Mouse (Mus musculus) granulocyte monocyte progenitor cell, adult 5-6 weeks (primary cell): Measurements from ENCODE around the gene Abr. TPM values are rescaled to one million over a fixed set of nuclear protein-coding genes. Genes with fewer than 3 reads are reported as not detected.

Experiments used
- ATAC-seq: replicated peaks from 2 replicates; pipeline ENCODE4 v1.8.0; 2016; ENCODE audit warnings: mild to moderate bottlenecking, moderate TSS enrichment, inconsistent platforms; ENCODE audit not compliant: poor library complexity, severe bottlenecking
- total RNA-seq, 2 experiments: library from RNA; stranded (forward) in 1 of 2; stranded (reverse) in 1 of 2; fragments of 200-712, 200-1000 nt in 1 of 2; fragments of >200 nt in 1 of 2; fragmentation: Nextera tagmentation in 1 of 2; gene quantifications; 2 replicates each; pipeline ENCODE4 v1.2.3; 2014 to 2017

Gene Abr
- total RNA-seq, 2 experiments from 2014 or later: 53.0 to 54.3 TPM

DNA sequence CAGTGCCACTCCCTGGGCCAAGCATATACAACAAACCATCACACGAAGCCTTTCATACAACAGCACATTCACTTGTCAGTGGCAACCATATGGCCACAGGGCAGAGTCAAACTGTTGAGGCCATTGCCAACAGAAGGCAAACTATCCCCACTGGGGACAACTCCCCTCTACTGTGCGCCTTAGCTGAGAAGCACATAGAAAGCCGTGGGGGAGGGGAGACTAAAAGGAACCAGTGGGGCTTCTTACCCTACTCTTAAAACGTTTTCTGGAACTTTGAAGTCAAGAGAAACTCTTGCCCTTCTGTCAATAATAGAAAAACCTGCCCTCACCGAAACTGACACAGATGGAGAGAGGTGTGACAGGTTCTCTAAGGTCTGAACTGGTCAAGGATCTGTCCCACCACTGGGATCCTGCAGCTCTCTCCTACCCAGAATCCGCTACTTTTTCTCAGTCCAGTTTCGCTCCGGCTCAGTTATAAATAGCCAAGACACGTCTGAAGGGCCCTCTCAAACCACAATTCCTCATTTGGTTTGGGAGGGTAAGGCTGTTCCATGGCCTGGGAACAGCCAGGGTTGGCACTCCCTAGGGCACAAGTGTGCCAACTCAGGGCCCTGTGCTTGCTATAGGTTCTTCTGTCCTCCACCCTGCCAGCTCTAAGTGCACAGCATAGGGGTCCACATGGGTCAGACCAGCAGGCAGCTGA, 124.9 kb downstream of the Abr start:
- ATAC-seq: no peak

GRCm38 (mm10) chr11:76496086-76496771, 125.9 kb downstream of the Abr start:
- peak; percentile 18 for ATAC-seq

DNA sequence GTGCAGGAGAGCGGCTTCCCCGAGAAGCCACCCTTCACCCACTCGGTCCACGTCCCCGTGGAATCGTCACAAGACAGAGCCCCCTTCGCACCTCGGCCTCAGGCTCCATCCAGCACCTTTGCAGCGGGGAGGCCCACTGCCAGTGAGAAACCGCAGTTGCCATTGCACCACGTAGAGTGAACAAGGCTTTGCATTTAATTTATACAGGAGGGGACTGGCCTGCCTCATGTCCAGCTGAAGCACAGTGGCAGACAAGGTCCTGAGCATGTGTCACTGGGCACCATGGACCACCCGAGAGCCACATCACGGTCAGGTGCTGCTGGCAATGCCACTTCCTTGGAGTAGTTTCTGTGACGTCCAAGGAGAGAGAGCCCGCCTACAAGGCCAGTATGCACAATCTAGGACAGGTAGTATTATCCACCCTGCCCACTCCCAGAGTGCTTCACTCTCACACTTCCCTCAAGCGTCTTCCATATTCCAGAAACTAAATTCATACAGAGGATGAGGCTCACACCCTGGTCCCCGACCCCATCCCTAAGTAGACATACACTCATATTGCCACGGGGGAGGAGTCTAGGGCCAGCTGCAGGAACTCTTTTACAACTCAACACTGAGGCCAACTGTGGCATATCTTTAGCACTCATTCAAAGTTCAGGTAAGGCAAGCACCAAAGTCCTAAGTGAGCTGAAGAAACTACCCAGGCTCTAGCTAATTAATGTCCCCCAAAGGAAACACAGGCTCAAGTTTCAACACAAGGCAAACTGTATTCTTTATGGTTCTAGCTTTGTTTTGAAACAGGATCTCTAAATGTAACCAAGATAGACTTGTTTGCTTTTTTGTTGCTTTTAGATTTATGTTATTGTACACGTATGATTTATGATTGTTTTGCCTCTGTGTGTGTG, 126.7 kb downstream of the Abr start:
- peak; percentile 17 for ATAC-seq

GRCm38 (mm10) chr11:76494360-76495126, 127.6 kb downstream of the Abr start:
- peak; percentile 54 for ATAC-seq

DNA sequence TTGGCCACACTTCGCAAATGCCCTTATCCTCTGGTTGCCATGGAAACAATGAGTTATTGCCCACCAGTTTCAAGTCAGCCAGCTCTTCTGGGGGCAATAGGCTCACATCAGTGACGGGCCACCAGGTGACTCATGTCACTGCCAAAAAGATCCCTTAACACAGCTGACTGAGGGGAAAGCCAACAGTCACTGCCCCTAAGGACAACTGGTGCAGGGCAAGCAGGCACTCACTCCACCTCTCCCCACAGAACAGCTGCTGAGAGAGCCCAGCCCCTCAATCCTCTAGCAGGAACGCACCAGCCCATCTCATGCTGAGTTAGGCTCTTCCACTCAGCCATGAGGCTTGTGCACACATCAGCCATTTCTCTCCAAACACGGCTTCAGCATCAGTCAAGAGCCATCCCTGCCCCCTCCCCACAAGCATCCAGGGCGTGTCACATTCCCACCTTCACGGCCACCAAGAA, 128.3 kb downstream of the Abr start:
- ATAC-seq: 0 out of 2 replicates have a peak, but pooled peaks have one; percentile 4

DNA sequence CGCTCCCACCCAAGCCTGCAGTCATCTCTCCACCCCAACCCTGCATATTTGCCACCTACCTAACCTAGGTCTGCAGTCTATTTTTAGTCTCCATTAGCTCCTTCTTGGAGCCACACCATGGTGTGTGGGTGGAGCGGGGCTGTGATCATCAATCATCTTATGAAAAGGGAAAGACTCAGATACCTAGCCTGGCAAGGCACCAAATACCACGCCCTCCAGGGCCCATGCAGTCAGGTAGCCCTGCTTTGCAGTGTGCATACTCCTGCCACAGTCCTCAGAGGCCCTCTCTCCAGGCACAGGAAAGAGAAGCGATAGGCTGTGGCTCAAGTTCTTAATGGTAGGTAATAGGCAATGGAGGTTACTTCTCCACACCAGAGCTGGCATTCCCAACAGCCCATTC, 128.9 kb downstream of the Abr start:
- no peak for ATAC-seq

GRCm38 (mm10) chr11:76491817-76492216, 130.3 kb downstream of the Abr start:
- ATAC-seq: no peak

- ATAC-seq: no peak
Measured at GRCm38 (mm10) chr11:76489407-76489806, 132.7 kb downstream of the Abr start.

DNA sequence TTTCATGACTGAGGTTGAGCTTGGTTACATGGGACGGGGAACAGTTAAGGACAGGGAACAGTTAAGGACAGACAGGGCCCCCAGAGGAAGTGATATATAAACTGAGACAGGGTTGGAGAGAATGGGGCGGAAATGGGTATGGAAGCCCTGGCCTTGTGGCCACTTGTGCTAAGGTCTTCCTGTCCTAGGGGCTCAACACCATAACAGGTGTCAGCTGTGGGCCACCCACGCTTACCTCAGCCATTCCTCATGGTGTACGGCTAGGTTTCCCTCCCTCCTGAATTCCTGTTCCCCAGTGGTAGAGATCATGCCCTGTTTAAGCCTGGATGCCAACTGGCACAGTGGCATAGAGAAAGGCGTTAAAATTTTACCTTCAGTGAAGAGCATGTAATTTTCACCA, 135.1 kb downstream of the Abr start:
- no peak for ATAC-seq

DNA sequence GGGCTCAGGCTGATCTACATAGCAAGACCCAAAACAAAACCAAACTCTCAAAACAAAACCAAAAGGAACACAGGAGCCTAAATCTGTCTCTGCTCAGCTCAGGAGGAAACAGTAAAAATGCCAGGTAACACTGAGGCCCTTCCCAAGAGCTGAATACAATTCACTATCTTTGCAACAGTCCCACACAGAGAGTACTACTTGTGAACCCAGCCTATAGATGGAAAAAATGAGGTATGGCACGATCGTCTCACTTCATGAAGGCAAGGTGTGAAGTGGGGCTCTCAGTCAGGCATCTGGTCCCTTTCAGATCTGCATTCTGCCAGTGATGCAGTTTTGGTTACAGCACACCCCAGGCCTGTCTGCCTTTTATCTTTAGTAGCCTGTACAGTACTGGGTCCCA, 138.1 kb downstream of the Abr start:
- no peak for ATAC-seq

DNA sequence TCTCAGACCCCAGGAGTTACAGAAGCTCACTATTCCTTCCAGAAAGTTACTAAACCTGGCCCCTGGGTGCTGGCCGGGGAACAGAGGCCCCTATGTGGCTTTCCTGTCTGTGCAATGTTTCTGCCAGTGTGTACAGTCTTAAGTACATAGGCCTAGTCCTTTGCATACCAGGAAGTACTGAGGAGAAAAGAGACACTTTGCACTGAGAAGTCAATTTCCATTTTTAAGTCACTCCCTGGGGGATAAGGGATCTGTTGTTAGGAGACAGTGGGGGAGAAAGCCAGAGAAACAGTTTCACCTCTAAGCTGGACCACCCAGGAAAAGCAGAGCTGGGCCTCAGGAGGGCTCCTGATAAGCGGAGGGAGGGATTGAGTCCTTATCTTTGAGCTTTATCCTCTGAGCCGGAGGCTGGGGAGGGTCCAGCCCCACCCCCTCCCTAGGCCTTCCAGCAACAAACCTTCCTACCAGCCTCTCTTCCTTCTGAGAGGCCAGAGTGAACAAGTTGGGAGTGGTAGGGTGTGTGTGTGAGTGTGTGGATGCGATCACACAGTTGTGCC, 138.9 kb downstream of the Abr start:
- ATAC-seq: peak; percentile 10; the same call in 1 of the 2 replicates

- peak; percentile 45 for ATAC-seq
Measured at GRCm38 (mm10) chr11:76482697-76483096, 139.4 kb downstream of the Abr start.

- ATAC-seq: peak; percentile 42
Measured at GRCm38 (mm10) chr11:76482183-76482582, 139.9 kb downstream of the Abr start.

GRCm38 (mm10) chr11:76479729-76480128, 142.4 kb downstream of the Abr start:
- ATAC-seq: peak; percentile 80

- ATAC-seq: peak; percentile 43
Measured at GRCm38 (mm10) chr11:76478676-76479655, 143.1 kb downstream of the Abr start.

- no peak for ATAC-seq
Measured at GRCm38 (mm10) chr11:76477095-76477525, 145.0 kb downstream of the Abr start.

DNA sequence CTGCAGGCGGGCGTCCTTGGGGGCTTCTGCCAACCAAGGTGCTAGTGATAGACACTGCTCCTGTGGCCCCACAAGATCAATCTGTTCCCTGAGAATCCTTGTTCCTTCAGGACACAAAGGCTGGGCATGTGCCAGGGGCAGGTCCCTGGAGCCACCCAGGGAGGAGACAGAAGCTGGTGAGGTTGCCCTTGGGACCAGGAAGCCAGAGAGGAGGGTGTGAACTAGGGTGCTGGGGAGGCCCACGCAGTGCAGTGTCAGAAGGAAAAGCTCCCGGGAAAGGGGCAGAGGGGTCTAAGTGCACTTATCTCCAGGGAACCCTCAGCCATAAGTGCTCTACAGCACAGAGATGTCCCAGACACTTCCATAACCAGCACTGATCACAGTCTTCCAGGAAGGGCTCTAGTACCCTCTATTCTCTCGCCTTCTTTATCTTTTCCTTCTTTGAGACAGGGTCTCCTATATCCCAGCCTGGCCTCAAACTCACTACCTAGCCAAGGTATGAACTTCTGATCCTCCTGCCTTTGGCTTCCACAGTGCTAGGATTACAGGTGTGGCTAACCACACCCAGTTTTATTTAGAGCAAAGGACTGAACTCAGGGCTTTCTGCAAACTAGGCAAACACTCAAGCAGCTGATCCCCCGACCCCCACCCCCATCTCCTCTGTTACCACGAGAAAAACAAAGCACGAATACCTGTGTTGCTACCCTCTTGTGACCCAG, 145.6 kb downstream of the Abr start:
- ATAC-seq: no peak

DNA sequence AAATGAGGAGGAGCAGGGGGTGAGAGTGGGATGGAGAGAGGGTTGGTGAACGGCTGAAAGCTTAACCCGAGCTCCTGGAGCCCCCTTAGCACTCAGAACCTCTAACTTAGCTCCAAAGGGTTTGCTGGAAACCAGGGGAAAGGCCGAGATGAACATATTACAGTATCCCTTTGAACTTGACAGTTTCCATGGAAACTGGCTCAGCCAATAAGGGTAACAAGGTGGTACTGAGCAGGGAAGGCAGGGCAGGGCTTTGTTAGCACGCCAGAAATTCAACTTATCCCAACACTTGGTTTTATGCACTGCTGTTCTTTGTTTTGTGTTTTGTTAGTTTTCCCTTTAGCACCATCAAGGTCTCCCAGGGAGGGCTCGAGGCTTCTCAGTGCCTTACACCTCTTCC, 149.5 kb downstream of the Abr start:
- ATAC-seq: no peak
